Mouse (Mus musculus) testis, postnatal 10 days (tissue): ENCODE results near the gene Fyb2.

Source experiments
- DNase-seq: peaks from one replicate; pipeline ENCODE4 v3.0.0; 2021; ENCODE audit warnings: low spot score

Fyb2 gene

GRCm38 (mm10) chr4:105007360-105008018 lies 94.2 kb downstream of the Fyb2 start:
- DNase-seq = no peak

- no peak for DNase-seq
Observed at GRCm38 (mm10) chr4:105013718-105014117, 100.5 kb downstream of the Fyb2 start.

GRCm38 (mm10) chr4:105015496-105015895 lies 102.2 kb downstream of the Fyb2 start:
- no peak for DNase-seq

- DNase-seq = no peak
Observed at GRCm38 (mm10) chr4:105016006-105016613, 102.9 kb downstream of the Fyb2 start.

- DNase-seq = no peak
Observed at GRCm38 (mm10) chr4:105027278-105027677, 114.0 kb downstream of the Fyb2 start.

GRCm38 (mm10) chr4:105031104-105031503 lies 117.8 kb downstream of the Fyb2 start:
- DNase-seq = no peak

GRCm38 (mm10) chr4:105033153-105033552 lies 119.9 kb downstream of the Fyb2 start:
- no peak for DNase-seq

GRCm38 (mm10) chr4:105034259-105034658 lies 121.0 kb downstream of the Fyb2 start:
- no peak for DNase-seq

- no peak for DNase-seq
Observed at GRCm38 (mm10) chr4:105050041-105050440, 136.8 kb downstream of the Fyb2 start.

GRCm38 (mm10) chr4:105051291-105051690 lies 138.0 kb downstream of the Fyb2 start:
- no peak for DNase-seq
